ENCODE assay signal across 21 mouse cellular contexts in genomic region chr14:99403155-99403726, GRCm38 (mm10).
A peak's percentile ranks its signal among the peaks of the same experiment; 100 is the strongest.
DNase-seq lines count a peak whose midpoint lies in the region; ATAC-seq and TF ChIP-seq lines count a peak whose summit lies in the region.
"Had no signal": no experiment of that assay in that cellular context is flagged by ENCODE, and none has a peak within 500 bp of the region (broad histone marks: within the 10 kb centered on the region; RNA-seq: fewer than 3 reads in every experiment).

No protein-coding gene starts in this region.

- no peak overlapping the region for H3K4me3 ChIP-seq in heart, postnatal 0 days (ENCODE audit: low read depth, low read length)
- no peak overlapping the region for H3K4me3 ChIP-seq in intestine, embryonic 15.5 days (replicated peaks)
- H3K4me3 ChIP-seq in forebrain, embryonic 11.5 days (ENCODE audit: low read depth, low read length), result no peak overlapping the region
- H3K4me3 ChIP-seq: forebrain, embryonic 10.5 days; midbrain, embryonic 13.5 days; neural tube, embryonic 13.5 days had no signal

- no peak for TF ChIP-seq EP300 in heart, postnatal 0 days (IDR thresholded peaks at IDR 0.05; ENCODE audit: low read depth)

- H3K9me3 ChIP-seq in heart, postnatal 0 days (replicated peaks; ENCODE audit: control insufficient read depth, low read length), result no peaks in the 10 kb centered on the region
- H3K9me3 ChIP-seq in intestine, embryonic 15.5 days, result no peaks in the 10 kb centered on the region
- no peaks in the 10 kb centered on the region for H3K9me3 ChIP-seq in forebrain, embryonic 11.5 days (ENCODE audit: control insufficient read depth, low read length)
- H3K9me3 ChIP-seq: forebrain, embryonic 10.5 days; midbrain, embryonic 13.5 days; neural tube, embryonic 13.5 days had no signal

- H3K4me1 ChIP-seq in heart, postnatal 0 days (ENCODE audit: control insufficient read depth, insufficient read depth), result no peaks in the 10 kb centered on the region
- no peaks in the 10 kb centered on the region for H3K4me1 ChIP-seq in intestine, embryonic 15.5 days (replicated peaks)
- no peaks in the 10 kb centered on the region for H3K4me1 ChIP-seq in forebrain, embryonic 11.5 days (replicated peaks; ENCODE audit: control insufficient read depth, insufficient read depth, low read length)
- H3K4me1 ChIP-seq: forebrain, embryonic 10.5 days; midbrain, embryonic 13.5 days; neural tube, embryonic 13.5 days had no signal

- no peaks in the 10 kb centered on the region for H3K36me3 ChIP-seq in heart, postnatal 0 days (replicated peaks; ENCODE audit: control insufficient read depth, insufficient read depth, low read length)
- H3K36me3 ChIP-seq in intestine, embryonic 15.5 days, result no peaks in the 10 kb centered on the region
- H3K36me3 ChIP-seq in forebrain, embryonic 11.5 days (ENCODE audit: control insufficient read depth, insufficient read depth, low read length), result no peaks in the 10 kb centered on the region
- H3K36me3 ChIP-seq: forebrain, embryonic 10.5 days; G1E; midbrain, embryonic 13.5 days; neural tube, embryonic 13.5 days had no signal

- H3K27ac ChIP-seq in heart, postnatal 0 days (ENCODE audit: low read depth), result no peak overlapping the region
- H3K27ac ChIP-seq in intestine, embryonic 15.5 days, result no peak overlapping the region
- no peak overlapping the region for H3K27ac ChIP-seq in forebrain, embryonic 11.5 days (ENCODE audit: low read depth, low read length)
- H3K27ac ChIP-seq: forebrain, embryonic 10.5 days; hindbrain, embryonic 14.5 days; midbrain, embryonic 13.5 days; neural tube, embryonic 13.5 days had no signal

- TF ChIP-seq CTCF in heart, postnatal 0 days (IDR thresholded peaks at IDR 0.05; ENCODE audit: low read depth), result no peak

- no peaks in the 10 kb centered on the region for H3K27me3 ChIP-seq in heart, postnatal 0 days (ENCODE audit: control insufficient read depth, insufficient read depth, low read length)
- no peaks in the 10 kb centered on the region for H3K27me3 ChIP-seq in intestine, embryonic 15.5 days (replicated peaks)
- H3K27me3 ChIP-seq in forebrain, embryonic 11.5 days (ENCODE audit: control insufficient read depth, insufficient read depth, low read length), result no peaks in the 10 kb centered on the region
- H3K27me3 ChIP-seq: midbrain, embryonic 13.5 days; neural tube, embryonic 13.5 days had no signal

- 34% methylated on average over 6 of the region's 6 CpGs for WGBS in heart, postnatal 0 days
- WGBS in intestine, embryonic 15.5 days, result 71% methylated on average over 6 of the region's 6 CpGs
- WGBS in forebrain, embryonic 11.5 days, result 85% methylated on average over 6 of the region's 6 CpGs

- no peak overlapping the region for H3K4me2 ChIP-seq in heart, postnatal 0 days (ENCODE audit: low read depth, low read length)
- no peak overlapping the region for H3K4me2 ChIP-seq in intestine, embryonic 15.5 days (replicated peaks)
- no peak overlapping the region for H3K4me2 ChIP-seq in forebrain, embryonic 11.5 days (ENCODE audit: low read depth, low read length, severe bottlenecking)
- H3K4me2 ChIP-seq: hindbrain, embryonic 14.5 days; midbrain, embryonic 13.5 days; neural tube, embryonic 13.5 days had no signal

- ATAC-seq in heart, postnatal 0 days (ENCODE audit: insufficient read depth, low read depth), result peak; percentile 63
- ATAC-seq in intestine, embryonic 15.5 days, result peak; percentile 66
- ATAC-seq in forebrain, embryonic 11.5 days (replicated peaks; ENCODE audit: low FRiP score), result no peak
- ATAC-seq: midbrain, embryonic 13.5 days had no signal

- H3K9ac ChIP-seq in heart, postnatal 0 days (replicated peaks; ENCODE audit: low read depth, low read length), result no peak overlapping the region
- H3K9ac ChIP-seq in intestine, embryonic 15.5 days, result no peak overlapping the region
- no peak overlapping the region for H3K9ac ChIP-seq in forebrain, embryonic 11.5 days (ENCODE audit: low read length)
- H3K9ac ChIP-seq: hindbrain, embryonic 14.5 days; midbrain, embryonic 13.5 days; neural tube, embryonic 13.5 days had no signal

- DNase-seq in adrenal gland, adult 8-10 months, result peak; percentile 5
- DNase-seq in adrenal gland, postnatal 4 days (ENCODE audit: low spot score in 2 of 2), result no peak
- peak; percentile 56 for DNase-seq in heart, postnatal 0 days (ENCODE audit: low spot score)
- no peak for DNase-seq in heart, adult 8-10 months (ENCODE audit: low spot score)
- peak; percentile 30 for DNase-seq in NIH3T3 (ENCODE audit: low read depth)
- DNase-seq in forebrain, embryonic 11.5 days (ENCODE audit: low spot score), result no peak
- DNase-seq in spleen, adult 12 weeks (ENCODE audit: low spot score), result no peak
- DNase-seq: cerebellum, adult 11-12 months; cerebellum, postnatal 36 days; kidney, adult 11 months; kidney, postnatal 25 days; left cerebral cortex, postnatal 4 days; liver; lung, postnatal 10 days; right cerebral cortex, postnatal 14 days had no signal

Comparison
In these comparisons a context has a peak if more than half of its experiments do, and no peak if none do; other contexts are left out.
1. DNase-seq: peak in adrenal gland, adult 8-10 months (single experiment), heart, postnatal 0 days (single experiment) and NIH3T3 (single experiment); none in adrenal gland, postnatal 4 days (0 of 2), heart, adult 8-10 months (single experiment), forebrain, embryonic 11.5 days (single experiment) and spleen, adult 12 weeks (single experiment).